Mouse (Mus musculus) heart, embryonic 16.5 days (tissue): ENCODE measurements at regions not wholly inside any gene's neighbourhood (a gene's known extent, or its start where the extent isn't known, plus 50 kb on each side); places are given as distances from the start of the nearest gene placed in this dataset.

Source experiments
- ATAC-seq: fragments of 200-750 bp; cut with Nextera tagmentation; replicated peaks from 2 replicates; pipeline ENCODE4 v1.8.0; 2017; ENCODE audit warnings: moderate number of reproducible peaks; ENCODE audit not compliant: insufficient read depth, low FRiP score; ENCODE audit errors: extremely low read depth
- H3K27ac ChIP-seq: fragments of 300-500 bp; sonication (generic); 2 replicates; pipeline ENCODE4 v1.5.1; 2014; ENCODE audit warnings: mild to moderate bottlenecking, low read length, control low read depth, moderate library complexity
- H3K27me3 ChIP-seq: fragments of 300-500 bp; sonication (generic); 2 replicates; pipeline ENCODE4 v1.6.1; 2014; ENCODE audit warnings: low read length, mixed read lengths; ENCODE audit not compliant: control insufficient read depth, insufficient read depth
- H3K36me3 ChIP-seq: fragments of 300-500 bp; sonication (generic); 2 replicates; pipeline ENCODE4 v1.6.1; 2014; ENCODE audit not compliant: control insufficient read depth, insufficient read depth
- H3K4me1 ChIP-seq: fragments of 300-500 bp; sonication (generic); 2 replicates; pipeline ENCODE4 v1.6.1; 2014; ENCODE audit warnings: low read length, mixed read lengths; ENCODE audit not compliant: control insufficient read depth, insufficient read depth
- H3K4me2 ChIP-seq: fragments of 300-500 bp; sonication (generic); 2 replicates; pipeline ENCODE4 v1.6.1; 2014; ENCODE audit warnings: low read depth, mild to moderate bottlenecking, control low read depth, low read length
- H3K4me3 ChIP-seq: fragments of 300-500 bp; sonication (generic); 2 replicates; pipeline ENCODE4 v1.5.1; 2014; ENCODE audit warnings: mild to moderate bottlenecking, control low read depth, low read length
- H3K9ac ChIP-seq: fragments of 300-500 bp; sonication (generic); 2 replicates; pipeline ENCODE4 v1.6.1; 2014; ENCODE audit warnings: low read length, control low read depth
- H3K9me3 ChIP-seq: fragments of 300-500 bp; sonication (generic); replicated peaks from 2 replicates; pipeline ENCODE4 v1.6.1; 2016; ENCODE audit warnings: low read length; ENCODE audit not compliant: control insufficient read depth
- WGBS: fragments of 180-500 bp; shearing (Covaris S2); extraction: QIAGEN DNeasy Blood & Tissue Kit; methylation state at CpG from one replicate; pipeline ENCODE4 v1.1.7; 2014; 5-methylcytosine and 5-hydroxymethylcytosine counted together

- ATAC-seq = peak; percentile 75
- Histone ChIP-seq H3K27ac (peak overlapping the region; percentile 56), H3K4me1 (no peaks in the 10 kb centered on the region), H3K4me3 (no peak overlapping the region), H3K9ac (no peak overlapping the region), H3K27me3 (no peaks in the 10 kb centered on the region), H3K9me3 (peaks cover 5% of the 10 kb centered on the region), H3K4me2 (no peak overlapping the region), H3K36me3 (no peaks in the 10 kb centered on the region)
- 64% methylated on average over 16 of the region's 16 CpGs for whole genome bisulfite sequencing
These were observed 73.6 kb downstream of the Gm11733 start for GRCm38 (mm10) chr11:117557474-117558381.

GRCm38 (mm10) chr11:117559839-117560238 is 75.7 kb downstream of the Gm11733 start:
- Histone ChIP-seq H3K27ac (no peak overlapping the region), H3K36me3 (no peaks in the 10 kb centered on the region), H3K9ac (no peak overlapping the region), H3K9me3 (peaks cover 7% of the 10 kb centered on the region), H3K4me3 (no peak overlapping the region), H3K4me2 (no peak overlapping the region), H3K27me3 (no peaks in the 10 kb centered on the region), H3K4me1 (no peaks in the 10 kb centered on the region)
- no peak for ATAC-seq

GRCm38 (mm10) chr11:117567961-117568605 is 83.9 kb downstream of the Gm11733 start:
- 0 out of 2 replicates have a peak overlapping the region, but pooled peaks have one; percentile 30 for H3K9ac ChIP-seq
- peaks cover 8% of the 10 kb centered on the region for H3K4me1 ChIP-seq
- 81% methylated on average over 9 of the region's 9 CpGs for WGBS
- 0 out of 2 replicates have a peak, but pooled peaks cover 3% of the 10 kb centered on the region for H3K9me3 ChIP-seq
- H3K27me3 ChIP-seq = no peaks in the 10 kb centered on the region
- H3K4me3 ChIP-seq = no peak overlapping the region
- H3K27ac ChIP-seq = peak overlapping the region; percentile 50
- ATAC-seq = no peak
- H3K4me2 ChIP-seq = no peak overlapping the region
- H3K36me3 ChIP-seq = no peaks in the 10 kb centered on the region

- H3K27ac ChIP-seq = peak overlapping the region; percentile 50
These were observed 84.4 kb downstream of the Gm11733 start for GRCm38 (mm10) chr11:117568606-117568991.

GRCm38 (mm10) chr11:117569566-117570101 is 84.5 kb upstream of the Tnrc6c start:
- Histone ChIP-seq H3K4me2 (no peak overlapping the region), H3K27ac (no peak overlapping the region), H3K4me3 (no peak overlapping the region), H3K27me3 (no peaks in the 10 kb centered on the region), H3K4me1 (peaks cover 15% of the 10 kb centered on the region), H3K9me3 (0 out of 2 replicates have a peak, but pooled peaks cover 3% of the 10 kb centered on the region), H3K36me3 (no peaks in the 10 kb centered on the region), H3K9ac (no peak overlapping the region)
- 65% methylated on average over 8 of the region's 8 CpGs for WGBS
- no peak for ATAC-seq

More at GRCm38 (mm10) chr11:117568606-117568991, 84.4 kb downstream of the Gm11733 start:
- H3K4me3 ChIP-seq = no peak overlapping the region
- H3K4me1 ChIP-seq = peaks cover 8% of the 10 kb centered on the region
- ATAC-seq = 0 out of 2 replicates have a peak, but pooled peaks have one; percentile 55
- H3K9me3 ChIP-seq = 0 out of 2 replicates have a peak, but pooled peaks cover 3% of the 10 kb centered on the region
- no peaks in the 10 kb centered on the region for H3K36me3 ChIP-seq
- H3K27me3 ChIP-seq = no peaks in the 10 kb centered on the region
- WGBS = 40% methylated on average over 9 of the region's 9 CpGs
- no peak overlapping the region for H3K4me2 ChIP-seq
- H3K9ac ChIP-seq = 0 out of 2 replicates have a peak overlapping the region, but pooled peaks have one; percentile 30

- no peak for ATAC-seq
- no peak overlapping the region for H3K9ac ChIP-seq
- H3K4me2 ChIP-seq = no peak overlapping the region
- H3K4me1 ChIP-seq = peaks cover 22% of the 10 kb centered on the region
- no peak overlapping the region for H3K27ac ChIP-seq
- no peaks in the 10 kb centered on the region for H3K27me3 ChIP-seq
- H3K4me3 ChIP-seq = no peak overlapping the region
- 84% methylated on average over 3 of the region's 3 CpGs for WGBS
- no peaks in the 10 kb centered on the region for H3K36me3 ChIP-seq
- no peaks in the 10 kb centered on the region for H3K9me3 ChIP-seq
These were observed 82.2 kb upstream of the Tnrc6c start for GRCm38 (mm10) chr11:117571858-117572257.

- 0 out of 2 replicates have a peak overlapping the region, but pooled peaks have one; percentile 12 for H3K9ac ChIP-seq
- ATAC-seq = peak; percentile 65
- no peaks in the 10 kb centered on the region for H3K9me3 ChIP-seq
- no peak overlapping the region for H3K4me3 ChIP-seq
- peak overlapping the region; percentile 75 for H3K27ac ChIP-seq
- H3K27me3 ChIP-seq = no peaks in the 10 kb centered on the region
- H3K4me1 ChIP-seq = peaks cover 14% of the 10 kb centered on the region
- no peaks in the 10 kb centered on the region for H3K36me3 ChIP-seq
- H3K4me2 ChIP-seq = no peak overlapping the region
- 10% methylated on average over 3 of the region's 3 CpGs for WGBS
These were observed 79.4 kb upstream of the Tnrc6c start for GRCm38 (mm10) chr11:117574721-117575120.

- no peaks in the 10 kb centered on the region for H3K36me3 ChIP-seq
- no peak for ATAC-seq
- no peak overlapping the region for H3K4me3 ChIP-seq
- H3K4me1 ChIP-seq = peaks cover 12% of the 10 kb centered on the region
- no peak overlapping the region for H3K27ac ChIP-seq
- no peaks in the 10 kb centered on the region for H3K9me3 ChIP-seq
- H3K9ac ChIP-seq = no peak overlapping the region
- 88% methylated on average over 2 of the region's 2 CpGs for WGBS
- no peak overlapping the region for H3K4me2 ChIP-seq
- no peaks in the 10 kb centered on the region for H3K27me3 ChIP-seq
These were observed 75.0 kb upstream of the Tnrc6c start for GRCm38 (mm10) chr11:117579121-117579520.
